Mouse (Mus musculus) C2C12 (cell line): ENCODE measurements around the gene Mctp2.

ENCODE experiments used
- CEBPB ChIP-seq: IDR thresholded peaks from one replicate; pipeline ENCODE4 v1.6.1; 2011; ENCODE audit warnings: low read depth, mild to moderate bottlenecking, control low read depth, moderate library complexity
- CTCF ChIP-seq: IDR thresholded peaks from one replicate; pipeline ENCODE4 v1.5.1; 2011; ENCODE audit not compliant: control insufficient read depth, insufficient read depth, insufficient read length
- FOSL1 ChIP-seq: IDR thresholded peaks from one replicate; pipeline ENCODE4 v1.8.0; 2011; ENCODE audit warnings: mild to moderate bottlenecking, low read length; ENCODE audit not compliant: poor library complexity, insufficient read depth, severe bottlenecking
- MAX ChIP-seq: IDR thresholded peaks from one replicate; pipeline ENCODE4 v1.6.1; 2011; ENCODE audit warnings: mild to moderate bottlenecking, control low read depth
- MYOD1 ChIP-seq: IDR thresholded peaks from one replicate; pipeline ENCODE4 v1.6.1; 2011; ENCODE audit warnings: low read depth; ENCODE audit not compliant: control insufficient read depth, insufficient read length
- MYOG ChIP-seq: IDR thresholded peaks from one replicate; pipeline ENCODE4 v1.6.1; 2011; ENCODE audit not compliant: control insufficient read depth, insufficient read length; ENCODE audit errors: extremely low read depth
- USF1 ChIP-seq: IDR thresholded peaks from one replicate; pipeline ENCODE4 v1.6.1; 2011; ENCODE audit warnings: low read depth, mild to moderate bottlenecking, control low read depth, moderate library complexity

DNA sequence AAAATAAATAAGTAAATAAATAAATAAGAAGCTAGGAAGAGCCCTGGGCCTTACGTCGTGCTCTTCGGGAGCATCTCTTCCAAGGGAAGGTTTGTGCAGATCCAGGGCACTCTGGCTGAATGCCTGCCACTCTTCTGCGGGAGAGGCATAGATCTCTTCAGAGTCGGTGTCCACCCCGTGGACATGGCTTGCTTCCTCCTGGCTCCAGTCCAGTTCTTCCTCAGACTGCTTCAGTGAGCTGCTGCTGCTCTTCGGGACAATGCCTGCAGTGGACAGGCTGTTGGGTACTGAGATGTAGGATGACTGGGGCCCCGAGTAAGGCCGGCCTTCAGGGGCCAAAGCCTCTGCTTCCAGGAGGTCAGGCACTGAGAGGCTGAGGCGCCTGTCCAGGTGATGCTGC, 47.4 kb downstream of the Mctp2 start:
- TF ChIP-seq CTCF (no peak), MYOD1 (no peak), CEBPB (no peak), FOSL1 (no peak), MYOG (no peak), MAX (no peak), USF1 (no peak)
